10 mouse cellular contexts compared by ENCODE assay signal in the genomic region with DNA sequence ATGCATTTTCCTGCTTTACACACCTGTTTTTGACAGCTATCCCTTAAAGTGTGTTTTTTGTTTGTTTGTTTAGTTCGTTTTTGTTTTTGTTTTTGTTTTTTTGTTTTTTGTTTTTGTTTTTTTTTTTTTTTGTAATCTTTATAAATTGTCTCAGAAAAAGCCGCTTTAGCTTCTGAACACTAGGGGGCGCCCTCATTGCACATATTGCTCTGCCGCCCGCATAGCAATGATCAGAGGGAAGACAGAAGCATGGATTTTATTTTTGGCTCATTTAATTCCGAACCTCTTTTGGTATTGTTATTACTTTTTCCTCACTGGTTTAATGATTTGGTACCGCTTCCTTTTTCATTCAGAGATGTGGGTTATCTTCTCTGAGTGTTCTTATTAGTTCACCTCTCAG.
DNase-seq lines count a peak whose midpoint lies in the region; TF ChIP-seq lines count a peak whose summit lies in the region.
"Had no signal": no experiment of that assay in that cellular context is flagged by ENCODE, and none has a peak within 500 bp of the region (broad histone marks: within the 10 kb centered on the region; RNA-seq: fewer than 3 reads in every experiment).

No protein-coding gene starts in this region.

- H3K27me3 ChIP-seq in small intestine, adult 2 months (ENCODE audit: control insufficient read depth, insufficient read depth, low read length), result no peaks in the 10 kb centered on the region
- H3K27me3 ChIP-seq: heart, embryonic 13.5 days; neural tube, embryonic 13.5 days had no signal

- peak; percentile 14 to 71 for DNase-seq in adrenal gland, adult (ENCODE audit: inconsistent age in 2 of 2, low spot score in 1 of 2)
- no peak for DNase-seq in adrenal gland, adult 8-10 months
- DNase-seq in lung, postnatal 10 days, result peak; percentile 5
- no peak for DNase-seq in lung, adult 18-20 months
- peak; percentile 37 for DNase-seq in brain, embryonic 18.5 days (ENCODE audit: low read depth, low spot score)
- peak; percentile 2 to 23 for DNase-seq in frontal cortex, postnatal 25 days (ENCODE audit: low spot score in 2 of 2)
- DNase-seq in left cerebral cortex, postnatal 10 days (ENCODE audit: extremely low spot score in 1 of 2, low spot score in 2 of 2), result peak; percentile 23 to 44

- no peak for TF ChIP-seq POLR2A in small intestine, adult 2 months (IDR thresholded peaks at IDR 0.05; ENCODE audit: low read depth, low read length)

- TF ChIP-seq CTCF in small intestine, adult 2 months (IDR thresholded peaks at IDR 0.05; ENCODE audit: extremely low read depth, insufficient read length, insufficient replicate concordance, low read depth, low read length), result peak; percentile 33; the same call in 1 of the 2 replicates

- H3K4me1 ChIP-seq in small intestine, adult 2 months (ENCODE audit: control insufficient read depth, insufficient read depth, insufficient read length, low read length), result no peaks in the 10 kb centered on the region
- H3K4me1 ChIP-seq: heart, embryonic 13.5 days; neural tube, embryonic 13.5 days had no signal

- WGBS in small intestine, adult 2 months, result 8% methylated on average over 7 of the region's 7 CpGs

- no peaks in the 10 kb centered on the region for H3K36me3 ChIP-seq in small intestine, adult 2 months (ENCODE audit: control insufficient read depth, insufficient read depth, low read length)
- H3K36me3 ChIP-seq: heart, embryonic 13.5 days; neural tube, embryonic 13.5 days had no signal

- no peak overlapping the region for H3K4me3 ChIP-seq in small intestine, adult 2 months (ENCODE audit: low read depth, low read length)
- H3K4me3 ChIP-seq: heart, embryonic 13.5 days; neural tube, embryonic 13.5 days had no signal

- intact Hi-C loops in left cerebral cortex, postnatal 10 days (cut with DNase I), result loop anchor here (5.0 kb wide), 1 partner anchor 1920 kb away; no protein-coding TSS in a partner anchor

- no peak overlapping the region for H3K27ac ChIP-seq in small intestine, adult 2 months (ENCODE audit: insufficient read depth, low read depth, low read length)
- H3K27ac ChIP-seq: heart, embryonic 13.5 days; neural tube, embryonic 13.5 days had no signal

Comparison
In these comparisons a context has a peak if more than half of its experiments do, and no peak if none do; other contexts are left out.
1. DNase-seq: peak in adrenal gland, adult (2 of 2), lung, postnatal 10 days (single experiment), brain, embryonic 18.5 days (single experiment), frontal cortex, postnatal 25 days (2 of 2) and left cerebral cortex, postnatal 10 days (2 of 2); none in adrenal gland, adult 8-10 months (single experiment) and lung, adult 18-20 months (0 of 2).